Mouse (Mus musculus) limb, embryonic 13.5 days (tissue): ENCODE measurements around the gene Sec16a. TPM values are rescaled to one million over a fixed set of nuclear protein-coding genes. Genes with fewer than 3 reads are reported as not detected.

Experiments
- ATAC-seq: fragments of 200-750 bp; cut with Nextera tagmentation; 2 replicates; pipeline ENCODE4 v1.8.0; 2017; ENCODE audit warnings: low read depth, moderate number of reproducible peaks, moderate TSS enrichment; ENCODE audit not compliant: low FRiP score
- H3K27ac ChIP-seq: fragments of 300-500 bp; sonication (generic); 2 replicates; pipeline ENCODE4 v1.5.1; 2015; ENCODE audit warnings: inconsistent platforms, mild to moderate bottlenecking, moderate library complexity
- H3K27me3 ChIP-seq: fragments of 300-500 bp; sonication (generic); 2 replicates; pipeline ENCODE4 v1.6.1; 2015; ENCODE audit warnings: mild to moderate bottlenecking, inconsistent platforms
- H3K36me3 ChIP-seq: fragments of 300-500 bp; sonication (generic); 2 replicates; pipeline ENCODE4 v1.6.1; 2015; ENCODE audit warnings: inconsistent platforms, mild to moderate bottlenecking, moderate library complexity
- H3K4me1 ChIP-seq: fragments of 300-500 bp; sonication (generic); 2 replicates; pipeline ENCODE4 v1.6.1; 2015; ENCODE audit warnings: inconsistent platforms
- H3K4me2 ChIP-seq: fragments of 300-500 bp; sonication (generic); replicated peaks from 2 replicates; pipeline ENCODE4 v1.6.1; 2015; ENCODE audit warnings: inconsistent platforms, mild to moderate bottlenecking, moderate library complexity
- H3K4me3 ChIP-seq: fragments of 300-500 bp; sonication (generic); 2 replicates; pipeline ENCODE4 v1.5.1; 2015; ENCODE audit warnings: moderate library complexity, mild to moderate bottlenecking, inconsistent platforms
- H3K9ac ChIP-seq: fragments of 300-500 bp; sonication (generic); 2 replicates; pipeline ENCODE4 v1.6.1; 2015; ENCODE audit warnings: mild to moderate bottlenecking, inconsistent platforms
- H3K9me3 ChIP-seq: fragments of 300-500 bp; sonication (generic); 2 replicates; pipeline ENCODE4 v1.6.1; 2016; ENCODE audit warnings: inconsistent platforms
- WGBS: fragments of 180-500 bp; shearing (Covaris S2); methylation state at CpG from one replicate; pipeline ENCODE4 v1.1.7; 2015; 5-methylcytosine and 5-hydroxymethylcytosine counted together
- polyA plus RNA-seq: library from polyadenylated mRNA; unstranded; fragments of >200 nt; fragmentation: Nextera tagmentation; extraction: Ambion mirVana; gene quantifications from 2 replicates; pipeline ENCODE4 v1.2.1, GENCODE M21; 2015

Sec16a gene
- polyA plus RNA-seq, 1 experiment from 2014 or later, result 28.1 TPM

GRCm38 (mm10) chr2:26429851-26430250, 15.2 kb downstream of the Sec16a start:
- Histone ChIP-seq H3K36me3 (peaks cover 97% of the 10 kb centered on the region), H3K9me3 (no peaks in the 10 kb centered on the region), H3K27me3 (no peaks in the 10 kb centered on the region), H3K4me3 (no peak overlapping the region), H3K27ac (no peak overlapping the region), H3K4me2 (no peak overlapping the region), H3K9ac (no peak overlapping the region), H3K4me1 (no peaks in the 10 kb centered on the region)
- no peak for ATAC-seq
- WGBS, result 92% methylated on average over 5 of the region's 5 CpGs

GRCm38 (mm10) chr2:26424541-26424940, 20.5 kb downstream of the Sec16a start:
- ATAC-seq, result no peak
- WGBS, result 93% methylated on average over 2 of the region's 2 CpGs
- Histone ChIP-seq H3K4me1 (no peaks in the 10 kb centered on the region), H3K4me2 (no peak overlapping the region), H3K4me3 (no peak overlapping the region), H3K9me3 (no peaks in the 10 kb centered on the region), H3K27me3 (no peaks in the 10 kb centered on the region), H3K36me3 (peaks cover 97% of the 10 kb centered on the region), H3K9ac (no peak overlapping the region), H3K27ac (no peak overlapping the region)

DNA sequence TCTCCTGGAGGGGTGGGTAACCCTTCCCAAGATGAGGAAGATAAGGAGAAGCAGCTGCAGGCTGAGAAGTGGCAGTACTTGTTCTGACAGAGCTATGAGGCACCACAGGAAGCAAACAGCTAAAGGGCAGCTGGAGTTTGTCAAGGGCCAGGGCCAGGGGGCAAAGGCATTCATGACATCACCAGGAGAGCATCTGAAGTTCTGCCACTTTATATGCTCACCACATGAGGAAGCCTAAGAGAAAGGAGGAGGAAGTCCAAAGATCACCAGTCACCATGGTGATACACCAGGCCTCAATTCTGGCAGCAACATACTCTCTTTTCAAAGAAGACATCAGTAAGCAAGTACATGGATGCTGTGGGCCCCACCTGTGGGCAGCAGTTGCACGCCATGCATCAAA, 21.9 kb downstream of the Sec16a start:
- H3K4me1 ChIP-seq, result no peaks in the 10 kb centered on the region
- H3K36me3 ChIP-seq, result peaks cover 97% of the 10 kb centered on the region
- H3K9ac ChIP-seq, result no peak overlapping the region
- H3K4me2 ChIP-seq, result no peak overlapping the region
- WGBS, result 86% methylated on average over 1 of the region's 1 CpGs
- H3K4me3 ChIP-seq, result no peak overlapping the region
- ATAC-seq, result no peak
- no peaks in the 10 kb centered on the region for H3K9me3 ChIP-seq
- no peak overlapping the region for H3K27ac ChIP-seq
- H3K27me3 ChIP-seq, result no peaks in the 10 kb centered on the region

DNA sequence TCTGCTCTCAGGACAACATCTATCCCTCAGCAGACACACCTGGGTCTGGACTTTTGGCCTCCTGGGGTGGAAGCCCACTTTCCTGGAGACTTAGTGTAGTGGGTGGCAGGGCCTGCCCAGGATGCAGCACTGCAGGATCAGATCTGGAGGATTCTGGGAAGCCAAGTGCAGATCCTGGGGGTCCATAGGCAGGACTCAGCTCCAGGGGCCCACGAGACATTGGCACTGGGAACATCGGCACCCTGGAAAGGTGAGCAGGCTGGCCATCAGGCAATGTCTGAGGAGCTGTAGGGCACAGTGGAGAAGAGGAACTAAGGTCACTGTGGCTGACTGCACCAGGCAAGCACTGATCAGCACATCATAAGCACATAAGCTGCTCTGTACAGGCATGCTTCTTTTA, 23.0 kb downstream of the Sec16a start:
- Histone ChIP-seq H3K9ac (no peak overlapping the region), H3K27me3 (no peaks in the 10 kb centered on the region), H3K27ac (no peak overlapping the region), H3K4me1 (no peaks in the 10 kb centered on the region), H3K4me3 (no peak overlapping the region), H3K4me2 (no peak overlapping the region), H3K36me3 (peaks cover 98% of the 10 kb centered on the region), H3K9me3 (no peaks in the 10 kb centered on the region)
- no peak for ATAC-seq
- 89% methylated on average over 2 of the region's 2 CpGs for WGBS

DNA sequence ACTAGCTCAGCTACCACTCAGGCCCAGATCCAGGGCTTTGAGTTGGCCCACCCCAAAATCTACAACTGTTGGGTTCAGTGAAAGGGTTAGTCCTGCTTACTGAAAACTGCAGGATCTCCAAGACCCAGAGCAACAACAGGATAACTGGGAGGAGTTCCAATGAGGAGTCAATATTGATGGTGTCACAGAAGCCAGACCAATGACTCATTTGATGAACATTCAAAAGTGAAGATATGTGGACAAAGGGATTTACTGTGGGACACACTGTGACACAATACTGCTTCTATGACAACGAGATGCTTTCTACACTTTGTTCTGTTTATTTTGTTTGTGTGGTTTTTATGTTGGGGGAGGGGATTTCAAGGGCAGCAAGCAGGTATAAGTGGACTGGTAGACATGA, 26.9 kb downstream of the Sec16a start:
- Histone ChIP-seq H3K4me1 (no peaks in the 10 kb centered on the region), H3K4me3 (no peak overlapping the region), H3K36me3 (peaks cover 98% of the 10 kb centered on the region), H3K4me2 (no peak overlapping the region), H3K27me3 (no peaks in the 10 kb centered on the region), H3K27ac (no peak overlapping the region), H3K9me3 (no peaks in the 10 kb centered on the region), H3K9ac (no peak overlapping the region)
- no peak for ATAC-seq
- WGBS, result 90% methylated on average over 1 of the region's 1 CpGs

DNA sequence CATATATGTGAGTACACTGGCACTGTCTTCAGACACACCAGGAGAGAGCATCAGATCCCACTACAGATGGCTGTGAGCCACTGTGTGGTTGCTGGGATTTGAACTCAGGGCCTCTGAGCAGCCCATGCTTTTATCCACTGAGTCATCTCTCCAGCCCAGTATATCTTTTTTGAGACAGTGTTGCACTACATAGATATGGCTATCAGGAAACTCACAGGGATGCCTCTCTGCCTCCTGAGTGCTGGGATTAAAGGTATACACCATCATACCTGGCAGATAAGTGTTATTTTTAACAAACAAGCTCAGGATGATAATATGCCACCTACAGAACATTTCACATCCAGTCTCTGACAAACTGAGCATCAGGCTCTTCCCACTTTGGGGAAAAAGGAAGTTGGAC, 27.9 kb downstream of the Sec16a start:
- Histone ChIP-seq H3K4me2 (no peak overlapping the region), H3K4me3 (no peak overlapping the region), H3K36me3 (peaks cover 98% of the 10 kb centered on the region), H3K27ac (no peak overlapping the region), H3K4me1 (no peaks in the 10 kb centered on the region), H3K27me3 (no peaks in the 10 kb centered on the region), H3K9me3 (no peaks in the 10 kb centered on the region), H3K9ac (no peak overlapping the region)
- ATAC-seq, result no peak

DNA sequence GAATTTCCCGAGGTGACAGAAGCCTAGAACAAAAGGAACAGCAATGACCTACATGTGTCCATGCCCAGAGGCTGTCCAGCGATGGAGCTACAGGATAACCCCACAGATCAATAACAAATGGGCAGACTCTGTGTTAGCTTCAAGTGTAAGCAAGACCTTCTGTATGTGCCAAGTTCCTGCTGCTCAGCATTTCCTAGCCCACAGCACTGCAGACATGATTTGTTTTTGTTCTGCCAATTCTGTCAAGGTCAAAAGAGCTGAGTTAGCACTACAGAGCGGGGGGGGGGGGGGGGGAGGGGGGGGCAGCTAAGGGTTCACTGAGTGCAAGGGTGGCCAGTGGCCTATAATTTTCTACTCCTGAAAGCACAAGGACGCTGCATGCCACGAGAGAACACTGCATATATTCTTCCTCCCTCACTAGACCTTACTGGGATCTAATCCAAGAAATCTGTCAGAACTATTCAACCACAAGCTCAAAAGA, 34.0 kb downstream of the Sec16a start:
- no peaks in the 10 kb centered on the region for H3K27me3 ChIP-seq
- no peaks in the 10 kb centered on the region for H3K9me3 ChIP-seq
- H3K4me2 ChIP-seq, result no peak overlapping the region
- no peak overlapping the region for H3K27ac ChIP-seq
- H3K4me3 ChIP-seq, result no peak overlapping the region
- ATAC-seq, result no peak
- 74% methylated on average over 5 of the region's 5 CpGs for WGBS
- H3K36me3 ChIP-seq, result peaks cover 71% of the 10 kb centered on the region
- peaks cover 25% of the 10 kb centered on the region for H3K4me1 ChIP-seq
- H3K9ac ChIP-seq, result no peak overlapping the region

GRCm38 (mm10) chr2:26410091-26410490, 34.9 kb downstream of the Sec16a start:
- ATAC-seq, result no peak
- Histone ChIP-seq H3K27me3 (no peaks in the 10 kb centered on the region), H3K27ac (no peak overlapping the region), H3K36me3 (peaks cover 68% of the 10 kb centered on the region), H3K9ac (no peak overlapping the region), H3K4me1 (peaks cover 33% of the 10 kb centered on the region), H3K9me3 (no peaks in the 10 kb centered on the region), H3K4me2 (no peak overlapping the region), H3K4me3 (no peak overlapping the region)
- WGBS, result 81% methylated on average over 5 of the region's 5 CpGs

DNA sequence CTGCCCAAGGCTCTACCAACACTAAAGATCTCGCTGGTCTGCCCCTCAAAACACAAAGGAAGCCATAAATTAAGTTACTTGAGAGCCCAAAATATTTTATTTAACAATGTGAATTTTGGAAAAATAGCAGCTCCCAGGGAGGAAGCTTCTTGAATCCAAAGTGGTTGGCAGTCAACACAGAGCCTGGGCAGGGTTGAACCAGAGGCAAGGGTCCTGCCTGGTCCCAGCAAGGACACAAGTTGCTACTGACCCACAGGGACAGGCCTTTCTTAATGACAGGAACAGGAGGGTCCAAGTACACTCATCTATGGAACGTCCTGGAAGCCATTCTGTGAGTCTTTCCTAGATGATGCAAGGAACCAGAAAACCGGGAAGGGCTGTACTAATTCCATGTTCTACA, 35.7 kb downstream of the Sec16a start:
- peak; percentile 25; the same call in 1 of the 2 replicates for ATAC-seq
- Histone ChIP-seq H3K27ac (no peak overlapping the region), H3K27me3 (no peaks in the 10 kb centered on the region), H3K4me3 (peak overlapping the region; percentile 93), H3K9ac (no peak overlapping the region), H3K36me3 (peaks cover 63% of the 10 kb centered on the region), H3K9me3 (no peaks in the 10 kb centered on the region), H3K4me1 (peaks cover 33% of the 10 kb centered on the region), H3K4me2 (peak overlapping the region; percentile 97)
- 58% methylated on average over 3 of the region's 3 CpGs for WGBS

DNA sequence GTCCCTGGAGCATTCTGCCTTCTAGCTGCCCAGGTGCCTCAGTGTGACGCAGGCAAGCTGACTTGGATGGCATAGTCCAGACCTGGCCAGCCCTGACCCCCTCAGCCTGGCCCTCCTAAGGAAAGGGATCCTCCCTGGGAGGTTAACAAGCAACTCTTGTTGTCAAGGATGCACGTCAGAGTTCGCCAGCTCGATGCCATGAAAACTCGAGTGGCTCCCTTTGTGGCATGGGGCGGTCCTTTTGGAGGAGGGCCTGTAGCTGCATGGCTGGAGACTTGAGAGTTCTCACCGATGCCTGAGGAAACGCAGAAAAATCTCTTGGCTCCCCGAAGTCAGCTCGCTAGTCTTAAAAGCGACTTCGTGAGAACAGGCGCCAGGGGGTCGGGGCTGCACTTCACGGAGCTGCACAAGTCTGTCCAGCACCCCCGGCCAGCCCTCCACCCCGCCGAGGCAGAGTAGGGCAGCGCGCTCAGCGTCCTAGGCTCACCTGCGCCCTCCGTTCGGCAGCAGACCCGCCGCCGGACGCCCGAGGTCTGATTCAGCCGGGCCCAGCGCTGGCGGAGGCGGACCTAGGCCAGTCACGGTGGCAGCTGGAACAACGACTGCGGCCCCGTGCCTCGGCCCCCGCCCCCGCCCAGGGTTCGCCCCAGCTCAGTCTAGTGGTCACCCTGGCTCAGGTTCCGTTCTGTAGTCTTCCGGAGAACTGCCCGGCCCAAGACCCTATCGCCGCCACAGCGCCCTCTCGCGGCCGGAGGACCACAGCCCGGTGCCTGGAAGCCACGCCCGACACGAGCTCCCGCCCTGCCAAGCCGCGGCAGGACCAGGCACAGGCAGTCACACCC, 36.3 kb downstream of the Sec16a start, which contains the start of gene Inpp5e:
TSS of gene Inpp5e (minus strand) at position 689 of the 842 bp plus-strand sequence.
- ATAC-seq, result peak; percentile 96
- peak within 1 kb of the TSS; percentile 93 for H3K4me3 ChIP-seq
- peak within 1 kb of the TSS; percentile 95 for H3K9ac ChIP-seq
- no peaks in the 10 kb centered on the region for H3K9me3 ChIP-seq
- H3K4me1 ChIP-seq, result peaks cover 33% of the 10 kb centered on the region
- peaks cover 57% of the 10 kb centered on the region for H3K36me3 ChIP-seq
- H3K27me3 ChIP-seq, result no peaks in the 10 kb centered on the region
- H3K4me2 ChIP-seq, result peak within 1 kb of the TSS; percentile 97
- 1% methylated on average over 57 of the region's 57 CpGs for WGBS
- peak within 1 kb of the TSS; percentile 72 for H3K27ac ChIP-seq

DNA sequence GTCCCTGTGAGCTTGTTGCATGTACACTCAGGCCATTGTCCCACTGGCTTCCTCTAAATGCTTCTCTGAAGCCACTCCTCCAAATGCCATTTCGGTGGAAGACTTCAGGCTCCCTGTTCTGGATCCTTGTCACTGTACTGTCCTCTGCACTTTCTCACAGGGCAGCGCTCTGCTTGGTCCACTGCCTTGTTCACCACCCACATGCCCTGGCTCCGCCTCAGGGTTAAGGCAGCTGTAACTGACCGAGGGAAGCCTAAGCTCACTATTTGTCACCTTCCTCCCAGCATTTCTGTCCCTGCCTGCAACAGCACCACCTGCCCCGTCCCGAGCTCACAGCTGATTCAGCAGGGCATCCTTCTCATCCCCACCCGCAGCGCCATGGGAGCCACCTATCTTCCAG, 41.7 kb downstream of the Sec16a start:
- Histone ChIP-seq H3K27ac (no peak overlapping the region), H3K36me3 (peaks cover 55% of the 10 kb centered on the region), H3K4me1 (peaks cover 32% of the 10 kb centered on the region), H3K4me3 (no peak overlapping the region), H3K4me2 (no peak overlapping the region), H3K9ac (no peak overlapping the region), H3K27me3 (no peaks in the 10 kb centered on the region), H3K9me3 (no peaks in the 10 kb centered on the region)
- ATAC-seq, result no peak
- WGBS, result 75% methylated on average over 8 of the region's 8 CpGs

- WGBS, result 80% methylated on average over 1 of the region's 1 CpGs
- Histone ChIP-seq H3K9me3 (no peaks in the 10 kb centered on the region), H3K36me3 (peaks cover 65% of the 10 kb centered on the region), H3K27me3 (no peaks in the 10 kb centered on the region), H3K27ac (no peak overlapping the region), H3K4me1 (peaks cover 21% of the 10 kb centered on the region), H3K9ac (no peak overlapping the region), H3K4me3 (no peak overlapping the region), H3K4me2 (no peak overlapping the region)
- ATAC-seq, result no peak
Observed at GRCm38 (mm10) chr2:26402265-26402664, 42.8 kb downstream of the Sec16a start.

GRCm38 (mm10) chr2:26401023-26401422, 44.0 kb downstream of the Sec16a start:
- WGBS, result 91% methylated on average over 4 of the region's 4 CpGs
- Histone ChIP-seq H3K9ac (no peak overlapping the region), H3K27ac (no peak overlapping the region), H3K4me3 (no peak overlapping the region), H3K27me3 (no peaks in the 10 kb centered on the region), H3K36me3 (peaks cover 68% of the 10 kb centered on the region), H3K9me3 (no peaks in the 10 kb centered on the region), H3K4me2 (no peak overlapping the region), H3K4me1 (peaks cover 9% of the 10 kb centered on the region)
- ATAC-seq, result no peak
